Mouse (Mus musculus): ENCODE data around the gene Caskin1. TPM values are rescaled to one million over a fixed set of nuclear protein-coding genes. Genes with fewer than 3 reads are reported as not detected.
"Not testable (repeated sequence)": the region's sequence is repeated elsewhere in the genome, so short reads cannot be mapped to it uniquely, and the experiment has no call there.

Gene Caskin1
- polyA plus RNA-seq, 1 experiment = 1.7 TPM

- Histone ChIP-seq H3K27ac (ENCODE audit: insufficient read depth, low read length) (no peak overlapping the region), H3K27me3 (ENCODE audit: control insufficient read depth, insufficient read depth, low read length, poor library complexity, severe bottlenecking) (no peaks in the 10 kb centered on the region), H3K36me3 (ENCODE audit: control insufficient read depth, insufficient read depth, low read length, poor library complexity, severe bottlenecking) (peaks cover 5% of the 10 kb centered on the region), H3K9ac (ENCODE audit: low read depth, poor library complexity, severe bottlenecking) (no peak overlapping the region), H3K9me3 (replicated peaks; ENCODE audit: control insufficient read depth, insufficient read depth, low read length, poor library complexity, severe bottlenecking) (no peaks in the 10 kb centered on the region), H3K4me1 (ENCODE audit: control insufficient read depth, insufficient read depth, low read length) (peaks cover 2% of the 10 kb centered on the region), H3K4me3 (ENCODE audit: low read depth, low read length) (no peak overlapping the region)
- no peak for TF ChIP-seq POLR2A (IDR thresholded peaks at IDR 0.05; ENCODE audit: insufficient read depth, low read length)
Observed at GRCm38 (mm10) chr17:24446590-24446989, 41.8 kb upstream of the Caskin1 start.

DNA sequence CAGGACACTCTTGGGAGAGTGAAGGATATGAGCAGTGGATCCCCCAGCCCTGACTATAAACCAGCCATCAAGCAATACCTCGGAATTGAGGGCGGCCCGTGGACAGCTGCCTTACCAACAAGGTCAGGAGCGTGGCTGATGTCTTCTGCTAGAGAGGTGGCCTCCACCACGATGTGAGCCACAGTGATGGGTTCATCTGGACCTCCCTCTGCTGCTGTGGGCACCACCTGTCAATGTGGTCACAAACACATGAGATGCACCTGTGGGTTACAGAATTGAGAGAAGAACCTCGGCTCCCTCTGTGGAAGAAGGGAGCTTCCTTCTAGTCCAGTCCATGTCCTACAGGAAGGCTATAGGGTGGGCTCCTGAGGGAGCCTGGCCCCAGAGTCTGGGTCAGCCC is 38.9 kb upstream of the Caskin1 start:
- Histone ChIP-seq H3K36me3 (ENCODE audit: control insufficient read depth, insufficient read depth, low read length, poor library complexity, severe bottlenecking) (peaks cover under 1% of the 10 kb centered on the region), H3K9me3 (replicated peaks; ENCODE audit: control insufficient read depth, insufficient read depth, low read length, poor library complexity, severe bottlenecking) (no peaks in the 10 kb centered on the region), H3K4me1 (ENCODE audit: control insufficient read depth, insufficient read depth, low read length) (no peaks in the 10 kb centered on the region), H3K9ac (ENCODE audit: low read depth, poor library complexity, severe bottlenecking) (no peak overlapping the region), H3K27me3 (ENCODE audit: control insufficient read depth, insufficient read depth, low read length, poor library complexity, severe bottlenecking) (no peaks in the 10 kb centered on the region), H3K27ac (ENCODE audit: insufficient read depth, low read length) (no peak overlapping the region), H3K4me3 (ENCODE audit: low read depth, low read length) (no peak overlapping the region)
- no peak for TF ChIP-seq CTCF (IDR thresholded peaks at IDR 0.05; ENCODE audit: low read depth, low read length)
- no peak for TF ChIP-seq EP300 (IDR thresholded peaks at IDR 0.05; ENCODE audit: insufficient read depth, low read depth, low read length)
- TF ChIP-seq POLR2A (IDR thresholded peaks at IDR 0.05; ENCODE audit: insufficient read depth, low read length) = no peak

DNA sequence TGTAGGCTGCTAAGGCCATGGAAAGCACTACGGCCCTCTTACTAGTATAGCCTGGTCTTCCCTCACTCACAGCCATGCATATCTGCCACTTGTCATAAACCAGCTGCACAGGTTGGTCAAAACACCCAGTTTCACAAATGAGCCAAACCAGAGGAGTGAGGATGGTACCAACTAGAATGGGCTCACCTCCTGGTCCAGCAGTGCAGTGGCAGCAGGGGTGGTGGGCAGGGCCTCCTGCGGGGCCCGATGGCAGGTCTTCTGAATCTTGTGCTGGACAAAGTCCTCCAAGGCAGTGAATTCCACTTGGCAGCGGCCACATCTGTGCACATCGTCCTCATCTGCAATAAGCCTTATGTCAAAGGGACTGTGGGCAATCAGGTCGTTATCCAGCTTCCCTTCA is 37.2 kb upstream of the Caskin1 start:
- no peaks in the 10 kb centered on the region for H3K9me3 ChIP-seq (replicated peaks; ENCODE audit: control insufficient read depth, insufficient read depth, low read length, poor library complexity, severe bottlenecking)
- no peaks in the 10 kb centered on the region; the same call in none of the 2 replicates for H3K36me3 ChIP-seq (ENCODE audit: control insufficient read depth, insufficient read depth, low read length, poor library complexity, severe bottlenecking)
- no peak overlapping the region for H3K4me3 ChIP-seq (ENCODE audit: low read depth, low read length)
- TF ChIP-seq EP300 (IDR thresholded peaks at IDR 0.05; ENCODE audit: insufficient read depth, low read depth, low read length) (no peak), POLR2A (IDR thresholded peaks at IDR 0.05; ENCODE audit: insufficient read depth, low read length) (no peak), CTCF (IDR thresholded peaks at IDR 0.05; ENCODE audit: low read depth, low read length) (no peak)
- H3K4me1 ChIP-seq (ENCODE audit: control insufficient read depth, insufficient read depth, low read length) = no peaks in the 10 kb centered on the region
- no peak overlapping the region for H3K9ac ChIP-seq (ENCODE audit: low read depth, poor library complexity, severe bottlenecking)
- no peaks in the 10 kb centered on the region for H3K27me3 ChIP-seq (ENCODE audit: control insufficient read depth, insufficient read depth, low read length, poor library complexity, severe bottlenecking)
- H3K27ac ChIP-seq (ENCODE audit: insufficient read depth, low read length) = no peak overlapping the region

DNA sequence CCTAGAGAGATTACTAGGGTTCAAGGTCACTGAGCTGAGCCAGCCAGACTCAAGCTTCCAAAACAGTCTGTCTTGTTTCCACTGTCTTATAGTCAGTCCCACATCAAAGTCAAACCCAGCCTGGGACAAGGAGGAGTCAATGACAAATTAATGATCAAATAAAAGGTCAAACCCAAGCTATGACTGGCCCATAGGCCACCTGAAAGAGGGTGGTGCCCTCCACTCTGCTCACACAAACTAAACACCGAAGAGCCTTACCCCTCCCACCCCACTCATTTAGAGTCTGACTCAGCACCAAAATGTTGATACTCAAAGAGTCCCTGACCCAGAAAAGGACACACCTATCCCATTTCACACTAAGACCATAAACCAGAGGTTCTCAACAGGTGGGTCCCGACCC is 35.0 kb upstream of the Caskin1 start:
- no peaks in the 10 kb centered on the region for H3K4me1 ChIP-seq (ENCODE audit: control insufficient read depth, insufficient read depth, low read length)
- H3K9me3 ChIP-seq (replicated peaks; ENCODE audit: control insufficient read depth, insufficient read depth, low read length, poor library complexity, severe bottlenecking) = no peaks in the 10 kb centered on the region
- H3K36me3 ChIP-seq (ENCODE audit: control insufficient read depth, insufficient read depth, low read length, poor library complexity, severe bottlenecking) = no peaks in the 10 kb centered on the region; the same call in 1 of the 2 replicates
- H3K4me3 ChIP-seq (ENCODE audit: low read depth, low read length) = no peak overlapping the region
- H3K27ac ChIP-seq (ENCODE audit: insufficient read depth, low read length) = no peak overlapping the region
- no peaks in the 10 kb centered on the region for H3K27me3 ChIP-seq (ENCODE audit: control insufficient read depth, insufficient read depth, low read length, poor library complexity, severe bottlenecking)
- H3K9ac ChIP-seq (ENCODE audit: low read depth, poor library complexity, severe bottlenecking) = no peak overlapping the region
- no peak for TF ChIP-seq CTCF (IDR thresholded peaks at IDR 0.05; ENCODE audit: low read depth, low read length)
- no peak for TF ChIP-seq EP300 (IDR thresholded peaks at IDR 0.05; ENCODE audit: insufficient read depth, low read depth, low read length)
- no peak for TF ChIP-seq POLR2A (IDR thresholded peaks at IDR 0.05; ENCODE audit: insufficient read depth, low read length)

GRCm38 (mm10) chr17:24454218-24454755 is 34.1 kb upstream of the Caskin1 start:
- Histone ChIP-seq H3K27ac (ENCODE audit: insufficient read depth, low read length) (no peak overlapping the region), H3K27me3 (ENCODE audit: control insufficient read depth, insufficient read depth, low read length, poor library complexity, severe bottlenecking) (no peaks in the 10 kb centered on the region), H3K9ac (ENCODE audit: low read depth, poor library complexity, severe bottlenecking) (0 out of 2 replicates have a peak overlapping the region, but pooled peaks have one; percentile 18), H3K4me3 (ENCODE audit: low read depth, low read length) (peak overlapping the region; percentile 90), H3K9me3 (replicated peaks; ENCODE audit: control insufficient read depth, insufficient read depth, low read length, poor library complexity, severe bottlenecking) (no peaks in the 10 kb centered on the region), H3K36me3 (ENCODE audit: control insufficient read depth, insufficient read depth, low read length, poor library complexity, severe bottlenecking) (no peaks in the 10 kb centered on the region; the same call in 1 of the 2 replicates), H3K4me1 (ENCODE audit: control insufficient read depth, insufficient read depth, low read length) (no peaks in the 10 kb centered on the region)
- TF ChIP-seq POLR2A (IDR thresholded peaks at IDR 0.05; ENCODE audit: insufficient read depth, low read length) (no peak), EP300 (IDR thresholded peaks at IDR 0.05; ENCODE audit: insufficient read depth, low read depth, low read length) (no peak), CTCF (IDR thresholded peaks at IDR 0.05; ENCODE audit: low read depth, low read length) (no peak)

DNA sequence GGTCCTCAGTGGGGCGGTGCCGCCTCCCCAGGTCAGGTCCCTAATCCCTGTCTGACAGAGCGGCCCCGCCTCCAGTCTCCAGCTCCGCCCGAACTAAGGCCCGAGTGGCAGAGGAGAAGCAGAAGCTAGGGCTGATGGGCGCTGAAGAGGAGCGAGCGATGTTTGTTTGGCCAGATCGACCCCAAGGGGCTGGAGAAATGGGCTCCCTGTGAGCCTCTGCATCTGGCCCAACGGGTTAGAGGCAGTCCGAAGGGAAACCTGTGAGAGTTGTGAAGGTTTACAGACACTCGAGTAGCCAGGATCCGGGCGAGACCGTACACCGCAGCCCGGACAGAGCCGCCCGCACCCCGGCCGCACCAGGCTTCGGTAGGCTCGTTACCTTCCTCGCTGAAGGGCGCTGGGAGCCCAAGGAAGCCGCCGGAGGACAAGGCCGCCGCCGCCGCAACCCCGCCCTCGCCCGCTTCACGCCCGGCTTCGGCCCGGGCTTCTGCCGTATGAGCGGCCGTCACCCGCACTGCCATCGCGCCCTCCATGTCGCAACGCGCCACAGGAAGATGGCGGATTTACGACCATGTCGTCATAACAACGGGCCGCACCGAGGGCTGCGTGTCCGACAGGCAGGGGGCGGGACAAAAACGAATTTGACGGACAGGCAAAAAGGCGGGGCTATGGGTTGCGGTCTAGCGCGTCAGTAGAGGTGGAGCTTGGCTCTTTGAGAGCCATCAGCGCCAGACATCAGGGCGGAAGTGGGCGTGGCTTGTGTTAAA is 33.5 kb upstream of the Caskin1 start:
- H3K9ac ChIP-seq (ENCODE audit: low read depth, poor library complexity, severe bottlenecking) = peak overlapping the region; percentile 75
- H3K4me1 ChIP-seq (ENCODE audit: control insufficient read depth, insufficient read depth, low read length) = no peaks in the 10 kb centered on the region
- no peaks in the 10 kb centered on the region for H3K27me3 ChIP-seq (ENCODE audit: control insufficient read depth, insufficient read depth, low read length, poor library complexity, severe bottlenecking)
- H3K27ac ChIP-seq (ENCODE audit: insufficient read depth, low read length) = peak overlapping the region; percentile 21; the same call in 1 of the 2 replicates
- no peaks in the 10 kb centered on the region; the same call in 1 of the 2 replicates for H3K36me3 ChIP-seq (ENCODE audit: control insufficient read depth, insufficient read depth, low read length, poor library complexity, severe bottlenecking)
- TF ChIP-seq POLR2A (IDR thresholded peaks at IDR 0.05; ENCODE audit: insufficient read depth, low read length) = peak; percentile 31
- TF ChIP-seq CTCF (IDR thresholded peaks at IDR 0.05; ENCODE audit: low read depth, low read length) = no peak
- TF ChIP-seq EP300 (IDR thresholded peaks at IDR 0.05; ENCODE audit: insufficient read depth, low read depth, low read length) = 0 out of 2 replicates have a peak, but pooled peaks have one; percentile 16
- H3K4me3 ChIP-seq (ENCODE audit: low read depth, low read length) = peak overlapping the region; percentile 90
- no peaks in the 10 kb centered on the region for H3K9me3 ChIP-seq (replicated peaks; ENCODE audit: control insufficient read depth, insufficient read depth, low read length, poor library complexity, severe bottlenecking)

GRCm38 (mm10) chr17:24455523-24456206 is 32.7 kb upstream of the Caskin1 start:
- H3K4me3 ChIP-seq (ENCODE audit: low read depth, low read length) = peak overlapping the region; percentile 33
- H3K36me3 ChIP-seq (ENCODE audit: control insufficient read depth, insufficient read depth, low read length, poor library complexity, severe bottlenecking); H3K9me3 ChIP-seq (replicated peaks; ENCODE audit: control insufficient read depth, insufficient read depth, low read length, poor library complexity, severe bottlenecking); H3K27me3 ChIP-seq (ENCODE audit: control insufficient read depth, insufficient read depth, low read length, poor library complexity, severe bottlenecking); H3K4me1 ChIP-seq (ENCODE audit: control insufficient read depth, insufficient read depth, low read length): not testable (repeated sequence)
- peak overlapping the region; percentile 59; the same call in 1 of the 2 replicates for H3K9ac ChIP-seq (ENCODE audit: low read depth, poor library complexity, severe bottlenecking)
- peak overlapping the region; percentile 72 for H3K27ac ChIP-seq (ENCODE audit: insufficient read depth, low read length)

All from ES-Bruce4 (cell line).